Mouse (Mus musculus): ENCODE results near the gene Ntsr1. TPM values are rescaled to one million over a fixed set of nuclear protein-coding genes. Genes with fewer than 3 reads are reported as not detected.
A peak's percentile ranks its signal among the peaks of the same experiment; 100 is the strongest.

Ntsr1 gene
- total RNA-seq, 1 experiment: 0.09 TPM

DNA sequence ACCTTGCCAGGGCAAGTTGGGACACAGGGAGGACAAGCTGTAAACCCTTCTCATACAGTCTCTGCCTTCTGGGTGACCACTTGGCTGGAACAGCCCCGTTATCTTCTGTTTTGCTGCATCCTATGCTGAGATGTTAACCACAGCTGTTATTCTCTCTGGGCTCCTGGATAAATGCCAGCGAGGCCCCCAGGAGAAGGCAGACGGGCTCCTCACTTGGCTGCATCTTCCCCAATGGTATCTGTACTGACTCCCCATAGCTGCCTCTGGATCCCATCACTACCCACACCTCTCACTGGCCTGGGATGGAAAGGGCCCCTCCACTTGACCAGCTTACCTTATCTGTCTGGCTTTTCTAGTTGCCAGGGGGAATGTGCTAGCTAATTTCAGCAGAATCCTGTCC lies 13.2 kb downstream of the Ntsr1 start:
- TF ChIP-seq ZNF384 (IDR thresholded peaks at IDR 0.05; ENCODE audit: low read depth, low read length) (no peak), ZC3H11A (IDR thresholded peaks at IDR 0.05; ENCODE audit: borderline replicate concordance, low read depth, low read length) (no peak), MAFK (IDR thresholded peaks at IDR 0.05; ENCODE audit: insufficient read depth, low read depth, low read length) (no peak), HCFC1 (IDR thresholded peaks at IDR 0.05; ENCODE audit: borderline replicate concordance, insufficient read depth, low read length) (no peak), CHD2 (IDR thresholded peaks at IDR 0.05; ENCODE audit: low read depth, low read length) (no peak)
- Histone ChIP-seq H3K27ac (ENCODE audit: insufficient read depth, low read depth, low read length, poor library complexity, severe bottlenecking) (no peak overlapping the region), H3K4me1 (ENCODE audit: control insufficient read depth in 2 of 2, insufficient read depth in 2 of 2, low read length in 2 of 2, poor library complexity in 1 of 2) (0 out of 4 replicates have a peak, but pooled peaks cover 0 to 5% of the 10 kb centered on the region in 2 experiments), H3K9me3 (ENCODE audit: control insufficient read depth, insufficient read depth, low read depth, low read length) (no peaks in the 10 kb centered on the region), H3K4me3 (ENCODE audit: insufficient read depth in 1 of 2, low read depth in 1 of 2, low read length in 2 of 2, poor library complexity in 1 of 2, severe bottlenecking in 1 of 2) (no peak overlapping the region), H3K36me3 (ENCODE audit: control insufficient read depth, insufficient read depth, low read length, poor library complexity, severe bottlenecking) (no peaks in the 10 kb centered on the region), H3K9ac (ENCODE audit: insufficient read depth, low read depth, low read length, poor library complexity, severe bottlenecking) (no peak overlapping the region)
- DNase-seq (ENCODE audit: low read depth, low spot score): no peak
- in situ Hi-C loops (cut with MboI; ENCODE audit: low sequenced_read_pairs in 2 of 2, unreplicated experiment in 2 of 2): no loop called here

DNA sequence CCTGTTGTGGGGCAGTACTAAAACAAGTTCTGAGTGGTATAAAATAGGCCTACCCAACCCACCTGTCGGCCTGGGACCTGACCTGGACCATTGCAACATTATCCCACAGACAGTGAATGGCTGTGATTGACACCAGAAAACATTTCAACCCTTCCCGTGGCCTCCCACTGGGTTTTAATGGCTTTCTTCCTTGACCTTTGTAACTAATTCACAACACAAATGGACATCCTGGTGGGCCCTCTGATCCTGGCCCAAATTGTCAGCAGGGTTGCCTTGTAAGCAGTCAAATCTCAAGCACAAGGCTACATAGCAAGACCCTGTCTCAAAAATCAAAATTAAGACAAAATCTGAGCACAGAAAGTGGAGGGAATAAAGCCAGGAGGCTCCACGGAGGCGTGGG lies 14.1 kb downstream of the Ntsr1 start:
- TF ChIP-seq MAFK (IDR thresholded peaks at IDR 0.05; ENCODE audit: insufficient read depth, low read depth, low read length) (no peak), ZC3H11A (IDR thresholded peaks at IDR 0.05; ENCODE audit: borderline replicate concordance, low read depth, low read length) (no peak), CHD2 (IDR thresholded peaks at IDR 0.05; ENCODE audit: low read depth, low read length) (no peak), HCFC1 (IDR thresholded peaks at IDR 0.05; ENCODE audit: borderline replicate concordance, insufficient read depth, low read length) (no peak), ZNF384 (IDR thresholded peaks at IDR 0.05; ENCODE audit: low read depth, low read length) (no peak)
- Histone ChIP-seq H3K36me3 (ENCODE audit: control insufficient read depth, insufficient read depth, low read length, poor library complexity, severe bottlenecking) (no peaks in the 10 kb centered on the region), H3K9ac (ENCODE audit: insufficient read depth, low read depth, low read length, poor library complexity, severe bottlenecking) (no peak overlapping the region), H3K9me3 (ENCODE audit: control insufficient read depth, insufficient read depth, low read depth, low read length) (no peaks in the 10 kb centered on the region), H3K27ac (ENCODE audit: insufficient read depth, low read depth, low read length, poor library complexity, severe bottlenecking) (no peak overlapping the region), H3K4me3 (ENCODE audit: insufficient read depth in 1 of 2, low read depth in 1 of 2, low read length in 2 of 2, poor library complexity in 1 of 2, severe bottlenecking in 1 of 2) (no peak overlapping the region), H3K4me1 (ENCODE audit: control insufficient read depth in 2 of 2, insufficient read depth in 2 of 2, low read length in 2 of 2, poor library complexity in 1 of 2) (0 out of 4 replicates have a peak, but pooled peaks cover 0 to 5% of the 10 kb centered on the region in 2 experiments)
- peak; percentile 16 for DNase-seq (ENCODE audit: low read depth, low spot score)
- in situ Hi-C loops (cut with MboI; ENCODE audit: low sequenced_read_pairs in 2 of 2, unreplicated experiment in 2 of 2): no loop called here

DNA sequence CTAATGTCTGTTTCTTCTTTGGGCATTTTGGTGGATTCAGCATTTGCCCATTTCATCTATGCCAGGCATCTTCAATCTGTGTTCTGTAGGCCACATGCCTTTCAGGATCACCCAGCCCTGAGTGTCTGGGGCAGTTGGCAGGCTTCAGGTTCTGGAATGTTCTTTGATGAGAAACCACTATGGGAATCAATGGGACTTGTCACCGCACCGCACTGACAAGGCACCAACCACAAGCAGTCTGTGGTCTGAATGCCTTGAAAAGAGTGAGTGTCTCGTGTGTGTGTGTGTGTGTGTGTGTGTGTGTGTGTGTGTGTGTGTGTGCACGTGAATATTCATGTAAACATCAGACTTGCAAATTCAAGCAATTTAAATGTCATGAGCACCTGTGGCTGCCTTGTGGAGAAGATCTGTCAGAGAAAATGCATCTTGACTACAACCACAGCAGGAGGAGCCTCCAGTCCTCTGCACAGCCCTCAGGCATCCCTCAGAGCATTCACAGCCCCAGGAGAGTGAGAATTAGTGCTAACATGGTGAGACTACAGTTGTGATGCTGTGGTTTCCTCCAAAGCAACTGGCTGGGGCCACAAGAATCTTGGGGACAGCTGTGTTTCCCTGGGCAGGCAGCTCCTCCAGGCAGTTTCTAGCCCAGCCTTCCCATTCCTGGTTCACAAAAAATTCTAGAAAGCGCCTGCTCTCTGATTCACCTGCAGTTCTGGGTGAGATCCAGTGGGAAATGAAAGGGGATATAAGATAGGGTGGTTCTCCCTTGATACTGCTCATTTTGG lies 21.9 kb downstream of the Ntsr1 start:
- DNase-seq (ENCODE audit: low read depth, low spot score): no peak
- Histone ChIP-seq H3K4me1 (ENCODE audit: control insufficient read depth in 2 of 2, insufficient read depth in 2 of 2, low read length in 2 of 2, poor library complexity in 1 of 2) (no peaks in the 10 kb centered on the region; a peak in 1 of 4 replicates), H3K9ac (ENCODE audit: insufficient read depth, low read depth, low read length, poor library complexity, severe bottlenecking) (no peak overlapping the region), H3K9me3 (ENCODE audit: control insufficient read depth, insufficient read depth, low read depth, low read length) (no peaks in the 10 kb centered on the region), H3K36me3 (ENCODE audit: control insufficient read depth, insufficient read depth, low read length, poor library complexity, severe bottlenecking) (no peaks in the 10 kb centered on the region), H3K27ac (ENCODE audit: insufficient read depth, low read depth, low read length, poor library complexity, severe bottlenecking) (no peak overlapping the region), H3K4me3 (ENCODE audit: insufficient read depth in 1 of 2, low read depth in 1 of 2, low read length in 2 of 2, poor library complexity in 1 of 2, severe bottlenecking in 1 of 2) (no peak overlapping the region)
- TF ChIP-seq CHD2 (IDR thresholded peaks at IDR 0.05; ENCODE audit: low read depth, low read length): no peak
- no peak for TF ChIP-seq HCFC1 (IDR thresholded peaks at IDR 0.05; ENCODE audit: borderline replicate concordance, insufficient read depth, low read length)
- TF ChIP-seq ZC3H11A (IDR thresholded peaks at IDR 0.05; ENCODE audit: borderline replicate concordance, low read depth, low read length): no peak
- no peak for TF ChIP-seq MAFK (IDR thresholded peaks at IDR 0.05; ENCODE audit: insufficient read depth, low read depth, low read length)
- no peak for TF ChIP-seq ZNF384 (IDR thresholded peaks at IDR 0.05; ENCODE audit: low read depth, low read length)
- in situ Hi-C loops (cut with MboI; ENCODE audit: low sequenced_read_pairs in 2 of 2, unreplicated experiment in 2 of 2): no loop called here

DNA sequence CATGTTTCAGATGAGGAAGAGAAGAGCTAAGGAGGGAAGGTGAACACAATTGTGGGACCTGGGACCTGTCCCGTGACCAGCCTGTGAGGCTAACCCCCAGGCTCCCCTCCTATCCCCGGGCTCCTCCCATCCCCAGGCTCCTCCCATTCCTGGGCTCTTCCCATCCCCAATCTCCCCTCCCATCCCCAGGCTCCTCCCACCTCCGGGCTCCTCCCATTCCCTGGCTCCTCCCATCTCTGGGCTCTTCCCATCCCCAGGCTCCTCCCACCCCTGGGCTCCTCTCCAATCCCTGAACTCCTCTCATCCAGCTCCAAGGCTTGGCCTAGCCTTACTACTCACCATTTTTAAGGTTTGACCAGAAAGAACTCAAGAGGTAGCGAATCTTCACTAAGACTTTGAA lies 23.0 kb downstream of the Ntsr1 start:
- Histone ChIP-seq H3K4me1 (ENCODE audit: control insufficient read depth in 2 of 2, insufficient read depth in 2 of 2, low read length in 2 of 2, poor library complexity in 1 of 2) (no peaks in the 10 kb centered on the region; a peak in 1 of 4 replicates), H3K36me3 (ENCODE audit: control insufficient read depth, insufficient read depth, low read length, poor library complexity, severe bottlenecking) (no peaks in the 10 kb centered on the region), H3K9ac (ENCODE audit: insufficient read depth, low read depth, low read length, poor library complexity, severe bottlenecking) (no peak overlapping the region), H3K27ac (ENCODE audit: insufficient read depth, low read depth, low read length, poor library complexity, severe bottlenecking) (no peak overlapping the region), H3K4me3 (ENCODE audit: insufficient read depth in 1 of 2, low read depth in 1 of 2, low read length in 2 of 2, poor library complexity in 1 of 2, severe bottlenecking in 1 of 2) (no peak overlapping the region), H3K9me3 (ENCODE audit: control insufficient read depth, insufficient read depth, low read depth, low read length) (no peaks in the 10 kb centered on the region)
- peak; percentile 70 for DNase-seq (ENCODE audit: low read depth, low spot score)
- in situ Hi-C loops (cut with MboI; ENCODE audit: low sequenced_read_pairs in 2 of 2, unreplicated experiment in 2 of 2): no loop called here
- TF ChIP-seq HCFC1 (IDR thresholded peaks at IDR 0.05; ENCODE audit: borderline replicate concordance, insufficient read depth, low read length) (no peak), ZNF384 (IDR thresholded peaks at IDR 0.05; ENCODE audit: low read depth, low read length) (no peak), MAFK (IDR thresholded peaks at IDR 0.05; ENCODE audit: insufficient read depth, low read depth, low read length) (no peak), CHD2 (IDR thresholded peaks at IDR 0.05; ENCODE audit: low read depth, low read length) (no peak), ZC3H11A (IDR thresholded peaks at IDR 0.05; ENCODE audit: borderline replicate concordance, low read depth, low read length) (no peak)

Data from ES-E14 (cell line).